Mouse (Mus musculus) liver, adult 2 months (tissue): ENCODE measurements at regions not wholly inside any gene's neighbourhood (a gene's known extent, or its start where the extent isn't known, plus 50 kb on each side); places are given as distances from the start of the nearest gene placed in this dataset.

ENCODE experiments used
- DNase-seq: peaks from one replicate; pipeline ENCODE4 v3.0.0-alpha.2; 2011; ENCODE audit warnings: low read depth, low spot score; ENCODE audit errors: extremely low read depth
- H3K27ac ChIP-seq: fragments of 200-500 bp; replicated peaks from 2 replicates; pipeline ENCODE4 v1.5.1; 2012; ENCODE audit warnings: low read depth, mild to moderate bottlenecking, control low read depth, inconsistent platforms, low read length; ENCODE audit not compliant: insufficient read depth
- H3K27me3 ChIP-seq: fragments of 200-500 bp; 2 replicates; pipeline ENCODE4 v1.6.1; 2012; ENCODE audit warnings: mild to moderate bottlenecking, moderate library complexity, low read length, inconsistent platforms; ENCODE audit not compliant: control insufficient read depth, insufficient read depth
- H3K36me3 ChIP-seq: fragments of 200-500 bp; 2 replicates; pipeline ENCODE4 v1.6.1; 2012; ENCODE audit warnings: low read length, inconsistent platforms; ENCODE audit not compliant: control insufficient read depth, insufficient read depth
- H3K4me1 ChIP-seq: fragments of 200-500 bp; 2 replicates; pipeline ENCODE4 v1.6.1; 2011; ENCODE audit warnings: low read length; ENCODE audit not compliant: control insufficient read depth, insufficient read depth
- H3K4me3 ChIP-seq: fragments of 200-500 bp; 2 replicates; pipeline ENCODE4 v1.5.1; 2011; ENCODE audit warnings: low read depth, mild to moderate bottlenecking, control low read depth, low read length, moderate library complexity; ENCODE audit not compliant: insufficient read depth
- H3K79me2 ChIP-seq: fragments of 200-500 bp; 2 replicates; pipeline ENCODE4 v1.6.1; 2012; ENCODE audit warnings: inconsistent platforms, mild to moderate bottlenecking, low read length, moderate library complexity; ENCODE audit not compliant: control insufficient read depth, insufficient read depth
- H3K9ac ChIP-seq: fragments of 200-500 bp; 2 replicates; pipeline ENCODE4 v1.6.1; 2012; ENCODE audit warnings: low read depth, mild to moderate bottlenecking, control low read depth, inconsistent platforms, low read length
- CTCF ChIP-seq: fragments of 200-500 bp; IDR thresholded peaks from 2 replicates; pipeline ENCODE4 v1.5.1; 2011; ENCODE audit warnings: low read depth, low read length, control low read depth
- POLR2A ChIP-seq: fragments of 200-500 bp; IDR thresholded peaks from 2 replicates; pipeline ENCODE4 v1.6.1; 2011; ENCODE audit warnings: low read length, control low read depth; ENCODE audit not compliant: insufficient read depth; ENCODE audit errors: extremely low read depth
- WGBS: fragments of 180-500 bp; shearing (Covaris S2); methylation state at CpG from one replicate; pipeline ENCODE4 v1.1.7; 2018; 5-methylcytosine and 5-hydroxymethylcytosine counted together

DNA sequence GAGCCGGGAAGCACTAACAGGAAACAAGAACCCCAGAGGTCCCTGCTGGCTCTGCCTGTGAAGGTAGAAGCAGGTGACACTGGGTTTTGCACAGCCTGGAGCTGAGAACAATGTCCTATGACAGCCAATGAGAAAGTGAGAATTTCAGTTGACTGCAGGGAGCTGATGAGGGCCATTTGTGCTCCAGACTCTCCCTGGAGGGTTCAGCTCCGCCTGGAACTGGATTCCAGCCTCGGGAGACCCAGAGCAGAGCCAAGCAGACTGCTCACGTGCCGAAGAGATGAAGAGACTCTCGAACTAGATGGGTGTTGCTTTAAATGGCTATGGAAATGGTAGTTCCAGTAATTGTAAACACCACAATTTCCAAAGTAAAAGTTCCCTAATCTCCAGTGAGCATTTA is 93.5 kb downstream of the Cand1 start:
- DNase-seq, result no peak

DNA sequence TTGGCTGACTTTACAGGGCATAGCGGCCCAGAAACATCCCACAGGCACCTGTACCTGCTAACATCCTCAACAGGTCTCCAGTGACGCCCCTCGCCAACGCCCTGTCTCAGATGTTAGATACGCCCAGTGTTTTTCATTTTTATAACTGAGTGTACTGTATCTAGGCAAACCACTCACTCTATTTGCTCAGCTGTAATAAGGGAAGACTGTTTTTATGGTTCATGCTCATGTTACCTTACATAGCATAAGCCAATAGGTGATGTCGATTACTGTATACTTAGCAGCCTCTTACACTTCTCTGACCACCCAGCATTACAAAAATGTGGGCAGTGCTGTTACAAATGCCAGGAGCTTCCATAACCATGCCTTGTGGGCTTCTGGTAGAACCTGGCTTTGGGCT is 97.0 kb downstream of the Cand1 start:
- Histone ChIP-seq H3K79me2 (no peaks in the 10 kb centered on the region), H3K36me3 (no peaks in the 10 kb centered on the region), H3K4me3 (no peak overlapping the region), H3K27me3 (no peaks in the 10 kb centered on the region), H3K9ac (no peak overlapping the region), H3K27ac (no peak overlapping the region), H3K4me1 (no peaks in the 10 kb centered on the region; the same call in 1 of the 2 replicates)
- WGBS, result 94% methylated on average over 6 of the region's 6 CpGs
- no peak for DNase-seq
- TF ChIP-seq CTCF, result no peak
- no peak for TF ChIP-seq POLR2A

More for the DNA sequence above, 93.5 kb downstream of the Cand1 start:
- H3K4me3 ChIP-seq, result no peak overlapping the region
- H3K79me2 ChIP-seq, result no peaks in the 10 kb centered on the region
- H3K27me3 ChIP-seq, result no peaks in the 10 kb centered on the region
- TF ChIP-seq CTCF (no peak), POLR2A (no peak)
- H3K36me3 ChIP-seq, result no peaks in the 10 kb centered on the region
- H3K9ac ChIP-seq, result no peak overlapping the region
- H3K27ac ChIP-seq, result no peak overlapping the region
- 84% methylated on average over 6 of the region's 6 CpGs for WGBS
- no peaks in the 10 kb centered on the region for H3K4me1 ChIP-seq

GRCm38 (mm10) chr10:119142307-119142706 is 97.5 kb downstream of the Cand1 start:
- no peak for DNase-seq
- 86% methylated on average over 5 of the region's 5 CpGs for WGBS
- Histone ChIP-seq H3K4me1 (no peaks in the 10 kb centered on the region; the same call in 1 of the 2 replicates), H3K4me3 (no peak overlapping the region), H3K79me2 (no peaks in the 10 kb centered on the region), H3K27me3 (no peaks in the 10 kb centered on the region), H3K9ac (no peak overlapping the region), H3K36me3 (no peaks in the 10 kb centered on the region), H3K27ac (no peak overlapping the region)
- TF ChIP-seq CTCF (no peak), POLR2A (no peak)

GRCm38 (mm10) chr10:119138237-119138636 is 101.6 kb downstream of the Cand1 start:
- H3K27ac ChIP-seq, result no peak overlapping the region
- 43% methylated on average over 6 of the region's 6 CpGs for WGBS
- H3K79me2 ChIP-seq, result no peaks in the 10 kb centered on the region
- peak; percentile 70 for DNase-seq
- no peaks in the 10 kb centered on the region; the same call in 1 of the 2 replicates for H3K27me3 ChIP-seq
- no peaks in the 10 kb centered on the region for H3K36me3 ChIP-seq
- no peak overlapping the region for H3K4me3 ChIP-seq
- H3K4me1 ChIP-seq, result no peaks in the 10 kb centered on the region; the same call in 1 of the 2 replicates
- TF ChIP-seq POLR2A (no peak), CTCF (no peak)
- H3K9ac ChIP-seq, result no peak overlapping the region

- Histone ChIP-seq H3K9ac (no peak overlapping the region), H3K27me3 (no peaks in the 10 kb centered on the region; the same call in 1 of the 2 replicates), H3K79me2 (no peaks in the 10 kb centered on the region), H3K36me3 (no peaks in the 10 kb centered on the region), H3K4me1 (no peaks in the 10 kb centered on the region; the same call in 1 of the 2 replicates), H3K4me3 (no peak overlapping the region), H3K27ac (no peak overlapping the region)
- TF ChIP-seq CTCF (no peak), POLR2A (no peak)
- WGBS, result 45% methylated on average over 11 of the region's 11 CpGs
- no peak for DNase-seq
Measured at GRCm38 (mm10) chr10:119135489-119135924, 104.3 kb downstream of the Cand1 start.

DNA sequence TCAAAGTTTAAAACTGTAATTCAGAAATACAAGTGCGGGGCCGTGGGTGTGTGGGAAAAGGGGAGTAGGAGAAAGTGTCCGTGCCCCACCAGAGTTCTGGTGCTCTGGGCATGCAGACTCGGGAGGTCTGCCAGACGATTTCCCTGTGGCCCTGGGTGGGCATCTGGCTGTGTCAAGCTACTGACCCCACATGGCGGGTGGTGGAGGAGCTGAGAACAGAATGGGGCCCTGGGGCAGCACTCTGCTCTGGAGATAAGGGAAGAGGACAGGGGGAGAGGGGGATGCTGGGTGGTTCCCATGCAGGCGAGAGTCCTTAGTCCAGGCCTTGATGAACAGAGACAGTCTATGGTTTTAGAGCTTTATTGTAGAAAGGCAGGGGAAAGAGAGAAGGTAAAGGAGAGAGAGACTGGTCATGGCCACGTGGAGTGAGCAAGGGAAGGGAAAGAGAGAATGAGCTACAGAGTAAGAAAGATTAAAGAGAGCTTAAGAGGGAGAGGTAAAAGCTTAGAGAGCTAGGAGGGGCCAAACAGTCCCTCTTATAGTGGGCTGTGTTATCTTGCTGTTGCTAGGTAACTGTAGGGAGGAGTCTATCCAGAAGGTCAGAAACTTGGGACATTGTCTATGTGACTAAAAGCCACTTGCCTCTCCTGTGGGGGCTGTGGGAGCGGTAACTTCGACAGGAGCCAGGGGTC is 104.9 kb downstream of the Cand1 start:
- H3K79me2 ChIP-seq, result no peaks in the 10 kb centered on the region
- WGBS, result 62% methylated on average over 10 of the region's 10 CpGs
- no peak overlapping the region for H3K4me3 ChIP-seq
- H3K27me3 ChIP-seq, result no peaks in the 10 kb centered on the region; the same call in 1 of the 2 replicates
- TF ChIP-seq POLR2A (no peak), CTCF (no peak)
- DNase-seq, result no peak
- no peaks in the 10 kb centered on the region; the same call in 1 of the 2 replicates for H3K4me1 ChIP-seq
- no peak overlapping the region for H3K27ac ChIP-seq
- no peak overlapping the region for H3K9ac ChIP-seq
- no peaks in the 10 kb centered on the region for H3K36me3 ChIP-seq
